Mouse (Mus musculus) testis, adult 2 months (tissue): Measurements from ENCODE around the gene Xxylt1. TPM values are rescaled to one million over a fixed set of nuclear protein-coding genes. Genes with fewer than 3 reads are reported as not detected.

Experiments used
- H3K27ac ChIP-seq: fragments of 200-500 bp; 2 replicates; pipeline ENCODE4 v1.5.1; 2012; ENCODE audit warnings: low read depth, low read length; ENCODE audit not compliant: control insufficient read depth, insufficient read depth
- H3K27me3 ChIP-seq: fragments of 200-500 bp; 2 replicates; pipeline ENCODE4 v1.6.1; 2012; ENCODE audit warnings: mild to moderate bottlenecking, low read length, moderate library complexity; ENCODE audit not compliant: control insufficient read depth, insufficient read depth
- H3K36me3 ChIP-seq: fragments of 200-500 bp; 2 replicates; pipeline ENCODE4 v1.6.1; 2012; ENCODE audit warnings: mild to moderate bottlenecking, low read length; ENCODE audit not compliant: control insufficient read depth, insufficient read depth
- H3K4me1 ChIP-seq: fragments of 200-500 bp; 2 replicates; pipeline ENCODE4 v1.6.1; 2012; ENCODE audit warnings: low read length; ENCODE audit not compliant: control insufficient read depth, insufficient read depth
- H3K4me3 ChIP-seq: fragments of 200-500 bp; 2 replicates; pipeline ENCODE4 v1.5.1; 2012; ENCODE audit warnings: low read depth, mild to moderate bottlenecking, low read length, moderate library complexity, mixed read lengths; ENCODE audit not compliant: control insufficient read depth
- CTCF ChIP-seq: fragments of 200-500 bp; IDR thresholded peaks from 2 replicates; pipeline ENCODE4 v1.5.1; 2012; ENCODE audit warnings: low read depth, mild to moderate bottlenecking, inconsistent platforms, low read length, moderate library complexity; ENCODE audit not compliant: control insufficient read depth, insufficient read depth, insufficient replicate concordance
- POLR2A ChIP-seq: fragments of 200-500 bp; IDR thresholded peaks from 2 replicates; pipeline ENCODE4 v1.6.1; 2012; ENCODE audit warnings: low read depth, mild to moderate bottlenecking, inconsistent platforms, low read length, moderate library complexity; ENCODE audit not compliant: control insufficient read depth
- polyA plus RNA-seq: library from polyadenylated mRNA; depleted of rRNA; stranded (reverse); fragments of >200 nt; gene quantifications from 2 replicates; pipeline ENCODE4 v1.2.3, GENCODE M21; 2012

Xxylt1 gene
- polyA plus RNA-seq, 1 experiment, result 2.7 TPM

- no peaks in the 10 kb centered on the region for H3K27me3 ChIP-seq
- no peak overlapping the region for H3K4me3 ChIP-seq
- no peaks in the 10 kb centered on the region for H3K36me3 ChIP-seq
- TF ChIP-seq CTCF, result no peak
- TF ChIP-seq POLR2A, result no peak
- H3K4me1 ChIP-seq, result peaks cover 2% of the 10 kb centered on the region; the same call in 1 of the 2 replicates
- no peak overlapping the region for H3K27ac ChIP-seq
Measured at GRCm38 (mm10) chr16:31061246-31061880, 19.9 kb downstream of the Xxylt1 start.

DNA sequence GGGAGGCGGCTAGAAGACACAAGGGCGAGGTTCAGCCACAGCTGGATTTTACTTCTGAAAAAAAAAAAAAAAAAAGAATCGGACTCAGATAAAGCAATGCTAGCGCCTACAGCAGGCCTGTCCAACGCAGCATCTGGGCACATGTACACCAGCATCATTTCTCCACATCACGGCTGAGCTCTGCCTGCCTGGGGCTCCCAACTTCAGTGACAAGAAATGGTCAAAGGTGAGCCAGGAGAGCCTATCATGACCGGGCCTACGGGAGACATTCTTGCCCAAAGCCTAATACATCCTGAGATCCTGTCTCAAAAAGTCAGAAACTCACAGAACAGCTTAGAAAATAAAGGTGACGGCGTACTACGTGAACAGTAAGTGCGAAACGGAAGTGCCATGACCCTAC is 20.5 kb downstream of the Xxylt1 start:
- no peaks in the 10 kb centered on the region for H3K27me3 ChIP-seq
- TF ChIP-seq CTCF, result no peak
- no peak overlapping the region for H3K4me3 ChIP-seq
- H3K36me3 ChIP-seq, result no peaks in the 10 kb centered on the region
- peaks cover 2% of the 10 kb centered on the region; the same call in 1 of the 2 replicates for H3K4me1 ChIP-seq
- H3K27ac ChIP-seq, result no peak overlapping the region

DNA sequence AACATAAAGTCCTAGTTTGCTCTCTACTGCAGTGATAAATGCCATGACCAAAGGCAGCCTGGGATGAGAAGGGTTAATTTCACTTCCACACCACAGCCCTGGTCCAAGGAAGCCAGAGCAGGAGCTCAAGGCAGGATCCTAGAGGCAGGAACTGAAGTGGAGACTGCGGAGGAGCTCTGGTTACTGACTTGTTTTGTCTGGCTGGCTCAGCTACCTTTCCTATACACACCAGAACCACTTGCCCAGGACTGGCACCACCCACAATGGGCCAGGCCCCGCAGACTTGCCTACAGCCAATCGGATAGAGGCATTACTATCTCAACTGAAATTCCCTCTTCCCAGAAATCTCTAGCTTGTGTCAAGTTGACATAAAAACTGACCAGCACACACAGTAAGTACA is 21.0 kb downstream of the Xxylt1 start:
- peaks cover 2% of the 10 kb centered on the region; the same call in 1 of the 2 replicates for H3K4me1 ChIP-seq
- no peak overlapping the region for H3K27ac ChIP-seq
- no peaks in the 10 kb centered on the region for H3K27me3 ChIP-seq
- no peak for TF ChIP-seq POLR2A
- no peak for TF ChIP-seq CTCF
- no peaks in the 10 kb centered on the region for H3K36me3 ChIP-seq
- no peak overlapping the region for H3K4me3 ChIP-seq

- Histone ChIP-seq H3K27me3 (no peaks in the 10 kb centered on the region), H3K4me1 (peaks cover 2% of the 10 kb centered on the region; the same call in 1 of the 2 replicates), H3K27ac (no peak overlapping the region), H3K36me3 (no peaks in the 10 kb centered on the region), H3K4me3 (no peak overlapping the region)
- TF ChIP-seq POLR2A, result no peak
- TF ChIP-seq CTCF, result no peak
Measured at GRCm38 (mm10) chr16:31059730-31060129, 21.5 kb downstream of the Xxylt1 start.

DNA sequence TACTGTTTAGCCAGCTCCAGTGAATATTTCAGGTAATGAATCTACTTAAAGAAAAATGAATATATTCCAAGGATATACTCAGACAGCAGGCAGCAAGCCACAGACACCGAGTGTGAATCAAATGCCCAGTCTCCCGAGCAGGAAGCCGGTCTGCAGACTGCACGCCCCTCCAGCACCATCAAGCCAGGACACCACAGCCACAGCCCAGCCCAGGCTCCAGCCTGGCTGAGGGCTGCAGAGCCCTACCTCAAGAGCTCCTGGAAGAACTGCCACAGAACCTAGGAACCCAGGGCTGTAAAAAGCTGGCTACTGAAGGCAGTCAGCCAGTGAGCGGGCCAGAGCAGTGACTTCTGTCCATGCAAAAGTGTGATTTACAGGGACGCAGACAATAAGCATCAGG is 28.4 kb downstream of the Xxylt1 start:
- Histone ChIP-seq H3K27ac (no peak overlapping the region), H3K27me3 (no peaks in the 10 kb centered on the region), H3K4me3 (no peak overlapping the region), H3K4me1 (no peaks in the 10 kb centered on the region), H3K36me3 (no peaks in the 10 kb centered on the region)
- no peak for TF ChIP-seq CTCF
- no peak for TF ChIP-seq POLR2A

DNA sequence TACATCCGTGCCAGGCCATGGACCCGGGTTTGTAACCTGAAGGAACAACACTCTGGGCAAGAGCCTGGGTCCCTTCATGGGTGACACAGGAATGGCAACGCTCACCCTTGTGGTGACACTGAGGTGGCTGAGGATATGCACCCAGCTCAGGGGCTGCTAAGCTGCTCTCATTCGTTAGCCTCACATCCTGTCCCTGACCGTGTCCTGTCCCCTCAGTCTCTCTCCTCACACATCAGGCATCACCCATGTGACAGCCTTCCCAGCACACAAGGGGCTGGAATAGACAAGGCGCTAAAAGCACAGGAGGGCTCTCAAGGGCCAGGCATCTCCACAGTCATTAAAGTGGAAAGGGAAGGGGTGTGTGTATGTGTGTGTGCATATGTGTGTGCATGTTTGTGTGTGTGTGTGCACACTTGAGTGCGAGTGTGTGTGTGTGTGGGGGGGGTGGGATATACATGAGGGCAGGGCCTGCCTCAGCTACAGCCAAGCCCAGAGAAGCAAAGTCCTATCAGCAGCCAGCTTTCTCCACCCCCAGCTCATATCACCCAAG is 29.0 kb downstream of the Xxylt1 start:
- H3K27ac ChIP-seq, result no peak overlapping the region
- H3K36me3 ChIP-seq, result no peaks in the 10 kb centered on the region
- H3K4me1 ChIP-seq, result no peaks in the 10 kb centered on the region
- H3K27me3 ChIP-seq, result no peaks in the 10 kb centered on the region
- no peak for TF ChIP-seq CTCF
- no peak overlapping the region for H3K4me3 ChIP-seq

- no peaks in the 10 kb centered on the region for H3K36me3 ChIP-seq
- H3K4me1 ChIP-seq, result no peaks in the 10 kb centered on the region
- H3K27ac ChIP-seq, result no peak overlapping the region
- H3K4me3 ChIP-seq, result no peak overlapping the region
- TF ChIP-seq CTCF (no peak), POLR2A (no peak)
- H3K27me3 ChIP-seq, result no peaks in the 10 kb centered on the region
Measured at GRCm38 (mm10) chr16:31050701-31051100, 30.5 kb downstream of the Xxylt1 start.

- no peak overlapping the region for H3K27ac ChIP-seq
- H3K4me1 ChIP-seq, result no peaks in the 10 kb centered on the region
- no peaks in the 10 kb centered on the region for H3K27me3 ChIP-seq
- TF ChIP-seq POLR2A (no peak), CTCF (no peak)
- H3K4me3 ChIP-seq, result no peak overlapping the region
- no peaks in the 10 kb centered on the region for H3K36me3 ChIP-seq
Measured at GRCm38 (mm10) chr16:31048194-31048593, 33.0 kb downstream of the Xxylt1 start.
